Mouse (Mus musculus) cortical plate, adult 2 months (tissue): ENCODE results near the gene Bloc1s3.

Experiments used
- CTCF ChIP-seq: fragments of 200-500 bp; IDR thresholded peaks from 2 replicates; pipeline ENCODE4 v1.5.1; 2011; ENCODE audit warnings: mild to moderate bottlenecking, control low read depth, low read length; ENCODE audit not compliant: insufficient read depth; ENCODE audit errors: extremely low read depth
- POLR2A ChIP-seq: fragments of 200-500 bp; IDR thresholded peaks from 2 replicates; pipeline ENCODE4 v1.6.1; 2011; ENCODE audit warnings: mild to moderate bottlenecking, low read length, control low read depth; ENCODE audit not compliant: insufficient read depth; ENCODE audit errors: extremely low read depth

GRCm38 (mm10) chr7:19551634-19552033 lies 43.5 kb upstream of the Bloc1s3 start:
- TF ChIP-seq CTCF (no peak), POLR2A (no peak)
